Mouse (Mus musculus): ENCODE results near the gene Casz1. TPM values are rescaled to one million over a fixed set of nuclear protein-coding genes. Genes with fewer than 3 reads are reported as not detected.
A peak's percentile ranks its signal among the peaks of the same experiment; 100 is the strongest.

The Casz1 gene
- polyA plus RNA-seq, 1 experiment from 2014 or later, result 9.7 TPM

DNA sequence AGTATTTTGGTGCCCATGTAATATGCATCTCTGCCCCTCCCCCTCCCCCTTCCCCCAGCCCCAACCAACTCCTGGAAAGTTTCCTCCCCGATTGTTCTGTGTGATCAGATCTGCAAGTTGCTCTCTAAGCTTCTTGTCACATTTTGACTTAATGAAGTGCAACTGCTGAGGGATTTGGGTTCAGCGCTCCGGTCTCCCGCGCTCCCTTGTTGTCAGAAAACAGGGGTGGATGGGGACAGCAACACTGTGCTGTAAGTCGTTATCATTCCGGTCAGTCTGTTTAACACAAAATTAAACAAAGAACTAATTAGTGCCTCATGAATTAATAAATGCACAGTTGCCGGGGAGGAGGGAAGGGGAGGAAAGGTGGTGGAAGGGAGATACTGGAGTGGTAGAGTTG lies 84.0 kb downstream of the Casz1 start:
- WGBS, result 54% methylated on average over 8 of the region's 8 CpGs
- no peak overlapping the region for H3K9ac ChIP-seq (replicated peaks; ENCODE audit: low read depth)
- TF ChIP-seq EP300 (IDR thresholded peaks at IDR 0.05) (no peak), CTCF (IDR thresholded peaks at IDR 0.05) (no peak)
- no peaks in the 10 kb centered on the region for H3K36me3 ChIP-seq (ENCODE audit: insufficient read depth, low read length)
- peaks cover 4% of the 10 kb centered on the region for H3K27me3 ChIP-seq (replicated peaks; ENCODE audit: insufficient read depth, low read length)
- H3K4me2 ChIP-seq (replicated peaks; ENCODE audit: low read depth, low read length), result no peak overlapping the region
- no peaks in the 10 kb centered on the region for H3K9me3 ChIP-seq (ENCODE audit: low read length)
- peaks cover 4% of the 10 kb centered on the region; the same call in 1 of the 2 replicates for H3K4me1 ChIP-seq (ENCODE audit: insufficient read depth, low read depth, low read length)
- DNase-seq (ENCODE audit: low spot score), result no peak
- H3K27ac ChIP-seq (ENCODE audit: low read length), result no peak overlapping the region
- ATAC-seq, result no peak
- no peak overlapping the region for H3K4me3 ChIP-seq (ENCODE audit: low read depth, low read length)

DNA sequence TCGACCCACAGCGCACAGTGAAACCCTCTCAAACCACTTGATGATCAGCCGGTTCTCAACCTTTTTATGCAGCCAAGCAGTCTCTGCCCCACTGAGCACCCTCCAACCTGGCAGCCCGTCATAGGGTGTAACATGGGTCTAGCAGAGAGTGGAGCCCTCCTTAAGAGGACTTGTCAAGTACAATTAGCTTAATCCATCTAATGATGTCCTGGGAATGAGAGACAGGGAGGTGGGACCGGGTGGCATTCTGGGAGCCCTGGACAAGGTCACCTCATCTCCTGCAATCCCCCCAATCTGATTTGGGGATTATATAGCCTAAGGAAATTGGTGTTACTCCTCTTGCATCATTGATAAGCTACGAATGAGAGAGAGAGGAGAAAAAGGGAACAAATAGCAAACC lies 84.8 kb downstream of the Casz1 start:
- peaks cover 4% of the 10 kb centered on the region for H3K27me3 ChIP-seq (replicated peaks; ENCODE audit: insufficient read depth, low read length)
- no peak overlapping the region for H3K4me2 ChIP-seq (replicated peaks; ENCODE audit: low read depth, low read length)
- WGBS, result 68% methylated on average over 6 of the region's 6 CpGs

DNA sequence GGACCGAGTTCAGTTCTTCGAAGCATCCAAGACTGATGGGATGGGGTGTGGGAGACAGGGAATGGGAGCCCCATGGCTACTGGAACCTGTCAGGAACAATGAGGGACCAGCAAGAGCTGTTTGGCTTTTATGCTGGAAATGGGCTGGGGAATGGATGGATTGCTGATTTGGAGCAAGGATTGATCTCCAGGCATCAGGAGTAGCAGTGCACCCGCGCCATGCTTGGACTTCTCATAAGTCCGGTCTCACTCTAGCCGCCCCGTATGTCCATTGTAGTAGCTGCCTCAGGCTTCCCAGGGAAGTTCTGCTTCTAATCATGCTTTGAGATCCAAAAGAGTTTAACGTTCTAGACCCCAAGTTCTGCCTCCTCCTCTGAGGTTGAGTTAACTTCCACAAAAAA lies 86.2 kb downstream of the Casz1 start:
- WGBS, result 75% methylated on average over 8 of the region's 8 CpGs

More for the DNA sequence above, 84.8 kb downstream of the Casz1 start:
- no peaks in the 10 kb centered on the region for H3K9me3 ChIP-seq (ENCODE audit: low read length)
- H3K9ac ChIP-seq (replicated peaks; ENCODE audit: low read depth), result no peak overlapping the region
- ATAC-seq, result no peak
- TF ChIP-seq CTCF (IDR thresholded peaks at IDR 0.05), result no peak
- TF ChIP-seq EP300 (IDR thresholded peaks at IDR 0.05), result no peak
- H3K36me3 ChIP-seq (ENCODE audit: insufficient read depth, low read length), result no peaks in the 10 kb centered on the region
- no peak overlapping the region for H3K27ac ChIP-seq (ENCODE audit: low read length)
- peaks cover 4% of the 10 kb centered on the region; the same call in 1 of the 2 replicates for H3K4me1 ChIP-seq (ENCODE audit: insufficient read depth, low read depth, low read length)
- no peak overlapping the region for H3K4me3 ChIP-seq (ENCODE audit: low read depth, low read length)
- DNase-seq (ENCODE audit: low spot score), result no peak

DNA sequence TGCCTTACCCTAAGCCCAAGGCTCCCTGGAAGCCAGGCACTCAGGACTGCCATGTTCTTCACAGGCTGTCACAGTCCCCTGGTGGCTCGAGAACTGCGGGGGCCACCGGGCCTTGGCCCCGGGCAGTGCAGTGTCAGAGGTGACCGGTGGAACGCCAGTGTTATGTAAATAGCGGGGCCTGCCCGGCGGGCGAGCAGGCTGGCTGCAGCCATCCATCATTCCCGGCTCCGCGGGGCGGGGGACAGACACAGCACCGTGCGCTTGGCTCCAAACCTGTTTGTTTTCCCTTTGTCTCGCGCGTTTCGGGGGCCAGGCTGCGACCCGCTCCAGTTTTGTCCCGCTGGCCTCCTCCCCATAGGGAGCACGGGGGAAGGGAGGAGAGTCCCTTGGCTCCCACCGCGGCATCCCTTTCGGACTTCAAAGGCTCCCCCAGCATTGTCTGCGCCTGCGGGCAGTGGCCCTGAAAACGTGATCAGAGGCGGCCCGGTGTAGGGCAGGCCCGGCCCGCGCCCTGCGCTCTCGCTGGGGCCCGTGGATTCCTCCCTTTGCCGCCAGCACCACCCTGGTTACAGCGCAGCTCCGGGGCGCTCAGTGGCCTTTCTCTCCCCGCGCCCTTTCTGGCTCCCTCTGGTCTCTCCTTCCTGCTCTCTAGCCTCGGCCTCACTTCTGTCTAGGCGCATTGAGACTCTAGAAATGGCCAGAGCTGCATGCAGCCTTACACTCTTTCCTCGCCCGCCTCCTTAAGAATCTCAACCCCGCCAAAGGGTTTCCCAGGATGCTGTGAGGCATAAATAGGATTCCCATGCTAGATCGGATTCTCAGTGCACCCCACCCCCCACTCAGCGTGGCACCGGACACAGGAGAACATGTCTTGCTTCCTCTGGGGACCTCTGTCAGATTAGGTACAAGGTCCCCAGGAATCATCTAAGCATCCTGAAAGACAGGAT lies 86.9 kb downstream of the Casz1 start:
- no peak for TF ChIP-seq EP300 (IDR thresholded peaks at IDR 0.05)
- 0 out of 2 replicates have a peak, but pooled peaks have one; percentile 9 for TF ChIP-seq CTCF (IDR thresholded peaks at IDR 0.05)
- peaks cover 4% of the 10 kb centered on the region for H3K27me3 ChIP-seq (replicated peaks; ENCODE audit: insufficient read depth, low read length)
- H3K27ac ChIP-seq (ENCODE audit: low read length), result no peak overlapping the region
- no peak overlapping the region for H3K9ac ChIP-seq (replicated peaks; ENCODE audit: low read depth)
- H3K4me3 ChIP-seq (ENCODE audit: low read depth, low read length), result peak overlapping the region; percentile 15
- WGBS, result 10% methylated on average over 48 of the region's 52 CpGs
- ATAC-seq, result peak; percentile 68
- H3K4me2 ChIP-seq (replicated peaks; ENCODE audit: low read depth, low read length), result peak overlapping the region; percentile 52
- no peak for DNase-seq (ENCODE audit: low spot score)
- H3K36me3 ChIP-seq (ENCODE audit: insufficient read depth, low read length), result no peaks in the 10 kb centered on the region
- peaks cover 4% of the 10 kb centered on the region; the same call in 1 of the 2 replicates for H3K4me1 ChIP-seq (ENCODE audit: insufficient read depth, low read depth, low read length)
- H3K9me3 ChIP-seq (ENCODE audit: low read length), result no peaks in the 10 kb centered on the region

More for the DNA sequence above, 86.2 kb downstream of the Casz1 start:
- H3K27ac ChIP-seq (ENCODE audit: low read length), result no peak overlapping the region
- H3K9me3 ChIP-seq (ENCODE audit: low read length), result no peaks in the 10 kb centered on the region
- H3K36me3 ChIP-seq (ENCODE audit: insufficient read depth, low read length), result no peaks in the 10 kb centered on the region
- peaks cover 4% of the 10 kb centered on the region; the same call in 1 of the 2 replicates for H3K4me1 ChIP-seq (ENCODE audit: insufficient read depth, low read depth, low read length)
- ATAC-seq (no peak), DNase-seq (ENCODE audit: low spot score) (no peak)
- peak overlapping the region; percentile 52; the same call in 1 of the 2 replicates for H3K4me2 ChIP-seq (replicated peaks; ENCODE audit: low read depth, low read length)
- no peak overlapping the region for H3K9ac ChIP-seq (replicated peaks; ENCODE audit: low read depth)
- TF ChIP-seq CTCF (IDR thresholded peaks at IDR 0.05), result no peak
- no peak for TF ChIP-seq EP300 (IDR thresholded peaks at IDR 0.05)
- peaks cover 4% of the 10 kb centered on the region for H3K27me3 ChIP-seq (replicated peaks; ENCODE audit: insufficient read depth, low read length)
- H3K4me3 ChIP-seq (ENCODE audit: low read depth, low read length), result peak overlapping the region; percentile 15; the same call in 1 of the 2 replicates

DNA sequence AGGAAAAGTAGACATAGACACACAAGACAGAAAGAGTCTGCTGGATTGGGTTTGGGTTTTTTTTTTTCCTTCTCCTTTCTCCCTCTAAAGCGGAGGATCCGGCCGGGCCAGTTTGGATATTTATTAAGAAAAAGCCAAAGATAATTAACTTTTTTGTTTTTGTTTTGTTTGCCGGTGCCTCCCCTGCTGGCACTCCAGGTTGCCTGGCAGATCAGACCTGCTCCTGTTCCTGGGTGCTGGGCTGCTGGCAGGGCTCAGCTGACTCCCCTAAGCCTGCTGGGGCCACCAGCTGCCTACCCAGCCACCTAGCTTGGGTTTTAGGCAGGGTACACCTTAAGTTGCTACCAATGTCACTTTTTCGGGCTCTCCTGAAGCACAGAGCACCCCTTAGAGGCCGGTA lies 91.9 kb downstream of the Casz1 start:
- WGBS, result 68% methylated on average over 6 of the region's 6 CpGs
- DNase-seq (ENCODE audit: low spot score), result no peak
- no peak overlapping the region for H3K9ac ChIP-seq (replicated peaks; ENCODE audit: low read depth)
- no peaks in the 10 kb centered on the region for H3K36me3 ChIP-seq (ENCODE audit: insufficient read depth, low read length)
- TF ChIP-seq CTCF (IDR thresholded peaks at IDR 0.05) (no peak), EP300 (IDR thresholded peaks at IDR 0.05) (no peak)
- H3K27ac ChIP-seq (ENCODE audit: low read length), result no peak overlapping the region
- no peak for ATAC-seq
- H3K4me2 ChIP-seq (replicated peaks; ENCODE audit: low read depth, low read length), result no peak overlapping the region
- peaks cover under 1% of the 10 kb centered on the region; the same call in 1 of the 2 replicates for H3K4me1 ChIP-seq (ENCODE audit: insufficient read depth, low read depth, low read length)
- H3K27me3 ChIP-seq (replicated peaks; ENCODE audit: insufficient read depth, low read length), result peaks cover 4% of the 10 kb centered on the region
- no peak overlapping the region for H3K4me3 ChIP-seq (ENCODE audit: low read depth, low read length)
- no peaks in the 10 kb centered on the region for H3K9me3 ChIP-seq (ENCODE audit: low read length)

DNA sequence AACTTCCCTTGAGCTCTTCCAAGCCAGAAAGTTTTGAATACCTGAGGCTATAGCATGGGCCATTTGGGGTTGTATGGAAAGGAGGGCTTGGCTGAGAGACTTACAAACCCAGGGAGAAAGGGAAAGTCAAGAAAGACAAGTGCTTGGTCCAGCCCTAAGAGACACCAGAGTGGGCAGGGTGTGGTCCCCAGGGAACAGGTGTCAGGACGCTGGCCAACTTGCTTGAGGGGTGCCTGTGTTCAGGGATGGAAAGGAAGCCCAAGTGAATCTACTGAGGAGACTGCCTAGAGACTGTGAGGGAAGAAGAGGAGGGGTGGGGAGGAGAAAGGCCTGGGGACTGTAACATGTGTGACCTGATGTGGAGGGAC lies 95.7 kb downstream of the Casz1 start:
- Histone ChIP-seq H3K9me3 (ENCODE audit: low read length) (no peaks in the 10 kb centered on the region), H3K9ac (replicated peaks; ENCODE audit: low read depth) (0 out of 2 replicates have a peak overlapping the region, but pooled peaks have one; percentile 20), H3K27ac (ENCODE audit: low read length) (peak overlapping the region; percentile 83), H3K27me3 (replicated peaks; ENCODE audit: insufficient read depth, low read length) (no peaks in the 10 kb centered on the region), H3K36me3 (ENCODE audit: insufficient read depth, low read length) (no peaks in the 10 kb centered on the region), H3K4me2 (replicated peaks; ENCODE audit: low read depth, low read length) (peak overlapping the region; percentile 88), H3K4me3 (ENCODE audit: low read depth, low read length) (peak overlapping the region; percentile 66), H3K4me1 (ENCODE audit: insufficient read depth, low read depth, low read length) (no peaks in the 10 kb centered on the region)
- 0% methylated on average over 1 of the region's 1 CpGs for WGBS
- TF ChIP-seq EP300 (IDR thresholded peaks at IDR 0.05), result no peak
- no peak for TF ChIP-seq CTCF (IDR thresholded peaks at IDR 0.05)
- ATAC-seq (no peak), DNase-seq (ENCODE audit: low spot score) (no peak)
